8 mouse cellular contexts compared by ENCODE assay signal in the genomic region with DNA sequence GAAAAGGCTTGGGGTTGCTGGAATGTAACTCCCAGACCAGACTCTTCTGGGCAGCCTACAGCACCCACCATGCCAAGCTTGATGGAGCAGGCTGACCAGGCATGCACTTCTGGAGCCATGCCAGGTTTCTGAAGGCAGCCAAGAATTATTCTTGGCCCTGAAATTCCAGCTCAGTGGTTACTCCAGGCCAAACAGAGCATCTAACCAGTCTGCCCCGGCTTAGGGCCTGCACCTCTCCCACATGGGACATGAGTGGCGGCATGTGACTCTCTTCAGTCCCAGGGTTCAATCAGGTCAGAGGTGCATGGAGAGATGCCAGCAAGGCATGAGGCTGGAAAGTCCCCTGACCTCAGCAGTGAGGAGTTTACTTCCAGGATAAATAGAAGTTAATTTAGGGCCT.
DNase-seq lines count a peak whose midpoint lies in the region; ATAC-seq lines count a peak whose summit lies in the region.

No protein-coding gene starts in this region.

- H3K4me3 ChIP-seq in limb, embryonic 13.5 days: no peak overlapping the region
- H3K4me3 ChIP-seq in limb, embryonic 10.5 days: no peak overlapping the region
- H3K4me3 ChIP-seq in brown adipose tissue, adult 24 weeks (ENCODE audit: insufficient read depth, low read depth, low read length): no peak overlapping the region
- no peak overlapping the region for H3K4me3 ChIP-seq in kidney, embryonic 15.5 days (replicated peaks)

- ATAC-seq in limb, embryonic 13.5 days (ENCODE audit: low FRiP score, low read depth): 0 out of 2 replicates have a peak, but pooled peaks have one; percentile 16
- ATAC-seq in kidney, embryonic 15.5 days (replicated peaks; ENCODE audit: low FRiP score): peak; percentile 87
- no peak for ATAC-seq in monocyte, adult 5-6 weeks (replicated peaks; ENCODE audit: insufficient number of reproducible peaks, low FRiP score, low TSS enrichment, poor library complexity, severe bottlenecking)

- no peak overlapping the region for H3K9ac ChIP-seq in limb, embryonic 13.5 days
- H3K9ac ChIP-seq in kidney, embryonic 15.5 days: no peak overlapping the region

- no peaks in the 10 kb centered on the region for H3K27me3 ChIP-seq in limb, embryonic 13.5 days
- no peaks in the 10 kb centered on the region for H3K27me3 ChIP-seq in limb, embryonic 10.5 days (ENCODE audit: low read depth, poor library complexity, severe bottlenecking)
- no peaks in the 10 kb centered on the region for H3K27me3 ChIP-seq in kidney, embryonic 15.5 days

- peaks cover 12% of the 10 kb centered on the region for H3K4me1 ChIP-seq in limb, embryonic 13.5 days
- peaks cover 8% of the 10 kb centered on the region; the same call in 1 of the 2 replicates for H3K4me1 ChIP-seq in limb, embryonic 10.5 days
- H3K4me1 ChIP-seq in brown adipose tissue, adult 24 weeks (ENCODE audit: control insufficient read depth, insufficient read depth, insufficient read length, low read length): peaks cover 13% of the 10 kb centered on the region; the same call in 1 of the 2 replicates
- 0 out of 2 replicates have a peak, but pooled peaks cover 13% of the 10 kb centered on the region for H3K4me1 ChIP-seq in kidney, embryonic 15.5 days

- DNase-seq in limb, embryonic 10.5 days (ENCODE audit: low spot score): no peak
- peak; percentile 96 for DNase-seq in gonadal fat pad, adult 2 months (ENCODE audit: low read depth)
- peak; percentile 62 for DNase-seq in ovary, adult 18-20 months (ENCODE audit: low spot score)
- DNase-seq in embryo, embryonic 10 days (ENCODE audit: low spot score): no peak

- WGBS in limb, embryonic 13.5 days: 75% methylated on average over 2 of the region's 2 CpGs
- WGBS in limb, embryonic 10.5 days: 90% methylated on average over 2 of the region's 2 CpGs
- WGBS in kidney, embryonic 15.5 days: 21% methylated on average over 2 of the region's 2 CpGs

- H3K4me2 ChIP-seq in limb, embryonic 13.5 days (replicated peaks): no peak overlapping the region
- no peak overlapping the region for H3K4me2 ChIP-seq in kidney, embryonic 15.5 days

- no peaks in the 10 kb centered on the region for H3K9me3 ChIP-seq in limb, embryonic 13.5 days
- H3K9me3 ChIP-seq in limb, embryonic 10.5 days (replicated peaks): no peaks in the 10 kb centered on the region
- no peaks in the 10 kb centered on the region for H3K9me3 ChIP-seq in kidney, embryonic 15.5 days (replicated peaks)

- no peak overlapping the region for H3K27ac ChIP-seq in limb, embryonic 13.5 days
- H3K27ac ChIP-seq in limb, embryonic 10.5 days: no peak overlapping the region
- H3K27ac ChIP-seq in brown adipose tissue, adult 24 weeks (replicated peaks; ENCODE audit: low read depth, low read length): peak overlapping the region; percentile 67
- H3K27ac ChIP-seq in kidney, embryonic 15.5 days: peak overlapping the region; percentile 41

- no peaks in the 10 kb centered on the region for H3K36me3 ChIP-seq in limb, embryonic 13.5 days
- H3K36me3 ChIP-seq in limb, embryonic 10.5 days: no peaks in the 10 kb centered on the region
- no peaks in the 10 kb centered on the region for H3K36me3 ChIP-seq in kidney, embryonic 15.5 days

Comparison
In these comparisons a context has a peak if more than half of its experiments do, and no peak if none do; other contexts are left out.
1. H3K27ac ChIP-seq: peak in brown adipose tissue, adult 24 weeks (single experiment) and kidney, embryonic 15.5 days (single experiment); none in limb, embryonic 13.5 days (single experiment) and limb, embryonic 10.5 days (single experiment).
2. DNase-seq: peak in gonadal fat pad, adult 2 months (single experiment) and ovary, adult 18-20 months (single experiment); none in limb, embryonic 10.5 days (single experiment) and embryo, embryonic 10 days (single experiment).